Mouse (Mus musculus) heart, adult 2 months (tissue): ENCODE measurements around the gene Gm28051. TPM values are rescaled to one million over a fixed set of nuclear protein-coding genes. Genes with fewer than 3 reads are reported as not detected.

Experiments
- DNase-seq, 2 experiments: peaks; one replicate each; pipeline ENCODE4 v3.0.0; 2021
- H3K27ac ChIP-seq: fragments of 200-600 bp; 2 replicates; pipeline ENCODE4 v1.8.1; 2022
- H3K27me3 ChIP-seq: fragments of 200-500 bp; 2 replicates; pipeline ENCODE4 v1.6.1; 2012; ENCODE audit warnings: mild to moderate bottlenecking, low read length, inconsistent platforms, mixed read lengths; ENCODE audit not compliant: control insufficient read depth, insufficient read depth
- H3K36me3 ChIP-seq: fragments of 200-500 bp; 2 replicates; pipeline ENCODE4 v1.6.1; 2012; ENCODE audit warnings: low read length, inconsistent platforms; ENCODE audit not compliant: control insufficient read depth, insufficient read depth
- H3K4me1 ChIP-seq: fragments of 200-500 bp; 2 replicates; pipeline ENCODE4 v1.6.1; 2011; ENCODE audit warnings: low read length; ENCODE audit not compliant: control insufficient read depth, insufficient read depth
- H3K4me3 ChIP-seq: fragments of 200-600 bp; 2 replicates; pipeline ENCODE4 v1.8.1; 2022
- H3K79me2 ChIP-seq: fragments of 200-500 bp; replicated peaks from 2 replicates; pipeline ENCODE4 v1.6.1; 2012; ENCODE audit warnings: mild to moderate bottlenecking, inconsistent platforms, low read length, moderate library complexity, mixed read lengths; ENCODE audit not compliant: control insufficient read depth, insufficient read depth
- H3K9ac ChIP-seq: fragments of 200-500 bp; 2 replicates; pipeline ENCODE4 v1.6.1; 2012; ENCODE audit warnings: low read depth, mild to moderate bottlenecking, control low read depth, inconsistent platforms, low read length, mixed read lengths
- CTCF ChIP-seq: fragments of 200-600 bp; IDR thresholded peaks from 2 replicates; pipeline ENCODE4 v1.8.1; 2022; ENCODE audit warnings: antibody characterized with exemption, mild to moderate bottlenecking, moderate library complexity
- EP300 ChIP-seq: fragments of 200-500 bp; IDR thresholded peaks from 2 replicates; pipeline ENCODE4 v1.6.1; 2011; ENCODE audit warnings: low read depth, low read length, control low read depth; ENCODE audit not compliant: insufficient read depth
- POLR2A ChIP-seq: fragments of 200-500 bp; IDR thresholded peaks from 2 replicates; pipeline ENCODE4 v1.6.1; 2011; ENCODE audit warnings: mild to moderate bottlenecking, low read depth, low read length, control low read depth; ENCODE audit not compliant: insufficient read depth
- WGBS: fragments of 180-500 bp; shearing (Covaris S2); methylation state at CpG from one replicate; pipeline ENCODE4 v1.1.7; 2018; 5-methylcytosine and 5-hydroxymethylcytosine counted together
- intact Hi-C: fragments of 180-260 bp; cut with DNase I; formaldehyde crosslinking; loops from one replicate; pipeline ENCODE4 v1.15.1; 2025
- long read RNA-seq: library from polyadenylated mRNA; stranded (forward); transcript quantifications from one replicate; pipeline ENCODE4 v2.0.0, GENCODE M21; 2021
- polyA plus RNA-seq: library from polyadenylated mRNA; depleted of rRNA; stranded (reverse); fragments of >200 nt; gene quantifications from 2 replicates; pipeline ENCODE4 v1.2.3, GENCODE M21; 2012; rRNA removed
- total RNA-seq, 2 experiments: library from RNA; stranded (reverse); gene quantifications; 2 replicates each; pipeline ENCODE4 v1.2.3; 2021

The Gm28051 gene
- total RNA-seq (not detected), polyA plus RNA-seq (not detected in 2 replicates)
- long read RNA-seq: 0 reads

DNA sequence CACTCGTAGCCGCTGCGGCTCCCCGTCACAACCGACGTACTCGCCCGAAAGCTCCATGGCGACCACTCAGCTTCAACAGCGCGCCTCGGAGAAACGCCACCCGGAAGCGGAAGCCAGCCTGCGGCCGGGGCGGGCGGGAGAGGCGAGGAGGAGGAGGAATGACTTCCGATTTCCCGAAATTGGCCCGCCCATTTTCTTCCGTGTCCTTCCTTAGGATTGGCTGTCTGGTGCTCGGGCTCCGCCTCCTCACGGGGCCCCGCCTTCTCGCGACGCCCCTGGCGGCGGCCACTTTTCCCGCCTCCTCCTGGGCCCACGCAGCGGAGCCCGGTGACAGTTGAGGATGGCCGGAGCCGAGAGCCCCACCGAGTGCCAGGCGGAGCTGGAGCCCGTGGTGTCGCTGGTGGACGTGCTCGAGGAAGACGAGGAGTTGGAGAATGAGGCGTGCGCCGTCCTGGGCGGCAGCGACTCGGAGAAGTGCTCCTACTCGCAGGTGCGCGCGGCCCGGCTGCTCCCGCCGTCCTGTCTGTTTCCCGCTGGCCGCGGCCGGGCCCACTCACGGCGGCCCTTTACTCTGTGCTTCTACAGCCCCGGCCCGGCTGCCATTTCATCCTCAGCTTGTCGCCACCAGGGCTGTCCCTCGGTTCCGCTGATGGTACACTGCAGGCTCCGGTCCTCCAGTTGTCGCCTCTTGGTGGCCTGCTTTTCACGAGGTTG, at the start of gene Gm28051, which contains the start of the genes Gon7 and Ubr7:
Gene Gm28051 (minus strand): TSS at position 77 of the 714 bp plus-strand sequence.
Gene Gon7 (minus strand): TSS at position 115 of the 714 bp plus-strand sequence.
Gene Ubr7 (plus strand): TSS at position 279 of the 714 bp plus-strand sequence.
- Histone ChIP-seq H3K36me3 (no peaks in the 10 kb centered on the region; the same call in 1 of the 2 replicates), H3K79me2 (0 out of 2 replicates have a peak, but pooled peaks cover 1% of the 10 kb centered on the region), H3K4me1 (peaks cover 5% of the 10 kb centered on the region), H3K27ac (peak within 1 kb of the TSS; percentile 92), H3K27me3 (no peaks in the 10 kb centered on the region), H3K4me3 (peak within 1 kb of the TSS; percentile 63), H3K9ac (peak within 1 kb of the TSS; percentile 76)
- DNase-seq: peak; percentile 95 to 98
- peak; percentile 68 for TF ChIP-seq CTCF
- TF ChIP-seq POLR2A: peak; percentile 68
- 0 out of 2 replicates have a peak, but pooled peaks have one; percentile 10 for TF ChIP-seq EP300
- under 1% methylated on average over 73 of the region's 73 CpGs for WGBS
- intact Hi-C loops: loop anchor here (1.0 to 5.0 kb wide), 2 partner anchors 15 to 119 kb away; partner anchors contain the start of genes Btbd7, Moap1 and Tmem251

DNA sequence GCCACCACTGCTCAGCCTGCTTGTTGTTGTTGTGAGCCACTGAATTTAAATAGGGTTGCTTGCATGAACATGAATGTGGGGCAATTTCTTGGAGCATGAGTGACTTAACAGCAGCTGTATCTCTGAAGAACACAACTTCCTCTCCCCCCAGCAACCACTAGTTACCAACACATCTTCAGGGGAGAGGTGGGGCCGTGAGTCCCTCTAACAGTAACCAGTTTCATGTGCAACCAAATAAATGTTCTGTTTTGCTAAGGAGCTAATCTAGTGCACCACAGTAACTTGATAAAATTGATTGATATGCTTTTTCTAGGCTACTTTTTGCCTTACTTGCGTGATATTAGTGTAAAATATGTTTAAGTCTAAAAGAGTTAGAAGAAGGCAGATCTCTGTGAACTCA, 42.0 kb upstream of the Gm28051 start:
- WGBS: 94% methylated on average over 2 of the region's 2 CpGs
- DNase-seq: no peak

DNA sequence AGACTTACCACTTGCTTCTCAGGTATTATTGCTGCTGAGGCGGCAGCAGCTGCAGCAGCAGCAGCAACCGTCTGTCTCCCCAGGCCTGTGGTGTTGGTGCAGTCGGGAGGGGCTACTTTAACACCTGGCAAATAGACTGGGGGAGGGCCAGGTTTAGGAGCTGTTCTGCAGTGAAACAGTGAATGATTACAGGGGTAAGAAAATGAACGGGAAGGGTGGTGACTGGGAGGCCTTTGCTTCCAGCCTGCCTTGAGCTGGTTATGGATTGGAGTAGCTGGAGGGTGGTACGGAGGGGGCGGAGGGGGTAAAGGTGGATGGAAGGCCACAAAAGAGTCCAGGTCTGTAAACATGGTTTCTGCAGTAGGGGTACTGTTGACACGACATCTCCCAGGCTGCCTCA, 30.4 kb upstream of the Gm28051 start:
- no peak overlapping the region for H3K4me3 ChIP-seq
- WGBS: 91% methylated on average over 7 of the region's 7 CpGs

More for the DNA sequence above, 42.0 kb upstream of the Gm28051 start:
- no peaks in the 10 kb centered on the region for H3K79me2 ChIP-seq
- no peaks in the 10 kb centered on the region for H3K4me1 ChIP-seq
- intact Hi-C loops: no loop called here
- no peaks in the 10 kb centered on the region for H3K36me3 ChIP-seq
- no peak overlapping the region for H3K4me3 ChIP-seq
- no peak overlapping the region for H3K9ac ChIP-seq
- H3K27ac ChIP-seq: no peak overlapping the region
- H3K27me3 ChIP-seq: no peaks in the 10 kb centered on the region
- TF ChIP-seq POLR2A (no peak), CTCF (no peak), EP300 (no peak)

DNA sequence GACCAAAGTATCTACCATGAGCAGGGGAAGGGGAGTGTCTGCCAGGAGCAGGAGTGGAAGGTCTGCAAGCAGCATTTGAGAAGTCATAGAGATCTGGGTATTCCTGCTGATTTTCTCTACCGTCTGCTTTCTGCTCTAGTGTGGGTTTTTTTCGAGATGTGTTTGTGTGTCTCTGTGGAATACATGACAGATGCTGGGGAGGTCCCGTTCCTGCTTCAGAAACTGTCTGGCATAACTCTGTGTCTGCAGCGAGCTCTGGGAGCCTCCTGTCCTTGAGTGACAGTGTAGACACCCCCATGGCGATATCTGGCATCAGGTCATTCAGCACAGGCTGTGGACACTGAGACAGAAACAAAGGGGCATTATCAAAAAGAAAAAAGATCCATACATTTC, 28.0 kb upstream of the Gm28051 start:
- WGBS: 85% methylated on average over 5 of the region's 5 CpGs
- H3K27ac ChIP-seq: no peak overlapping the region
- DNase-seq: no peak
- no peaks in the 10 kb centered on the region; the same call in 1 of the 2 replicates for H3K79me2 ChIP-seq
- H3K36me3 ChIP-seq: no peaks in the 10 kb centered on the region; the same call in 1 of the 2 replicates
- intact Hi-C loops: loop anchor here (10.0 kb wide), 1 partner anchor 279 kb away; no protein-coding TSS in a partner anchor
- H3K4me1 ChIP-seq: no peaks in the 10 kb centered on the region
- H3K4me3 ChIP-seq: no peak overlapping the region
- no peak overlapping the region for H3K9ac ChIP-seq
- no peak for TF ChIP-seq POLR2A
- no peak for TF ChIP-seq CTCF
- no peak for TF ChIP-seq EP300
- no peaks in the 10 kb centered on the region for H3K27me3 ChIP-seq

More for the DNA sequence above, 30.4 kb upstream of the Gm28051 start:
- Histone ChIP-seq H3K27ac (no peak overlapping the region), H3K27me3 (no peaks in the 10 kb centered on the region), H3K36me3 (peaks cover 1% of the 10 kb centered on the region), H3K79me2 (no peaks in the 10 kb centered on the region; the same call in 1 of the 2 replicates), H3K4me1 (no peaks in the 10 kb centered on the region), H3K9ac (no peak overlapping the region)
- intact Hi-C loops: loop anchor here (10.0 kb wide), 1 partner anchor 277 kb away; no protein-coding TSS in a partner anchor
- no peak for DNase-seq
- TF ChIP-seq POLR2A (no peak), CTCF (no peak), EP300 (no peak)

DNA sequence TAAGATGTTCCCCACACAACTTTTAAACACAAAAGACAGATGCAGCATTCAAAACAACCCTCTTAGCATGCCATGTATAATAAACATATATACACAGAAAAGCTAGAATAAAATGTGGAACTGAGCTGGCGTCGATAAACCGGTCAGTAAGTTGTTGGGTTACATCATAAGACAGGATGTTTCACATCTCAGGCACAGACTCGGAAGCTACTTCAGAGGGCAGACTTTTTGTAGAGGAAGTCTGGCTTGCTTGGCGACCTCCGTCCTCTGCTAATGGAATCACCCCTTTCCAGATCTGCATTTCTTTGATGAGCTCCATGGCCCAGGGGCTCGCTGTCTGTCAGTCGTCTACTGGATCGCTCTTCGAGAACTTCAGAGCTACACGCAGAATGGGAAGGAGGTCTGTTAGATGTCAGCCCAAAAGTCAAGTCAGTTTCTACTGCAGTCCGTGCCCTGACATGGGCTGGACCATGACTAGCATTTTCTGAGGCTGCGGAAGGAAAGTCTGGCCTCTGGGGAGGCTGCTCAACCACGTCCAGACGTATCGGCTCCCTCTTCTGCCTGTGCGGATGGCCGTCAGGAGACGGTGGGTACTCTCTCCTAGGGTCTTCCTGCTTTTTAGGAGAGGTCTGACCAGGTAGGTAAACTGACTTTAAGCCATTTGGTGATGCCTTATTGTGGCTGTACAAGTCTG, 27.5 kb upstream of the Gm28051 start:
- H3K36me3 ChIP-seq: no peaks in the 10 kb centered on the region; the same call in 1 of the 2 replicates
- 82% methylated on average over 19 of the region's 19 CpGs for WGBS
- TF ChIP-seq EP300: no peak
- no peak for TF ChIP-seq CTCF
- TF ChIP-seq POLR2A: no peak
- no peak overlapping the region for H3K4me3 ChIP-seq
- intact Hi-C loops: loop anchor here (10.0 kb wide), 1 partner anchor 280 kb away; no protein-coding TSS in a partner anchor
- H3K4me1 ChIP-seq: no peaks in the 10 kb centered on the region
- no peaks in the 10 kb centered on the region; the same call in 1 of the 2 replicates for H3K79me2 ChIP-seq
- no peak overlapping the region for H3K27ac ChIP-seq
- no peaks in the 10 kb centered on the region for H3K27me3 ChIP-seq
- no peak overlapping the region for H3K9ac ChIP-seq
- DNase-seq: no peak
